Mouse (Mus musculus): ENCODE measurements at regions not wholly inside any gene's neighbourhood (a gene's known extent, or its start where the extent isn't known, plus 50 kb on each side); places are given as distances from the start of the nearest gene placed in this dataset.

- ATAC-seq (ENCODE audit: low read depth): no peak
- Histone ChIP-seq H3K27me3 (ENCODE audit: control insufficient read depth, insufficient read depth, low read length) (no peaks in the 10 kb centered on the region), H3K27ac (ENCODE audit: low read depth, low read length) (no peak overlapping the region), H3K36me3 (ENCODE audit: control insufficient read depth, insufficient read depth, low read length) (no peaks in the 10 kb centered on the region), H3K9me3 (ENCODE audit: control insufficient read depth, low read length) (no peaks in the 10 kb centered on the region), H3K4me2 (ENCODE audit: low read depth, low read length) (no peak overlapping the region), H3K4me3 (ENCODE audit: low read depth, low read length) (no peak overlapping the region), H3K4me1 (ENCODE audit: control insufficient read depth, insufficient read depth, low read length) (no peaks in the 10 kb centered on the region), H3K9ac (replicated peaks; ENCODE audit: low read depth, low read length) (no peak overlapping the region)
- WGBS: 70% methylated on average over 2 of the region's 2 CpGs
Measured at GRCm38 (mm10) chr1:77244642-77245041, 270.2 kb downstream of the Epha4 start.

- no peaks in the 10 kb centered on the region for H3K27me3 ChIP-seq (ENCODE audit: control insufficient read depth, insufficient read depth, low read length)
- no peak overlapping the region for H3K4me2 ChIP-seq (ENCODE audit: low read depth, low read length)
- no peak overlapping the region for H3K27ac ChIP-seq (ENCODE audit: low read depth, low read length)
- no peaks in the 10 kb centered on the region for H3K4me1 ChIP-seq (ENCODE audit: control insufficient read depth, insufficient read depth, low read length)
- ATAC-seq (ENCODE audit: low read depth): no peak
- WGBS: 71% methylated on average over 3 of the region's 3 CpGs
- H3K9me3 ChIP-seq (ENCODE audit: control insufficient read depth, low read length): no peaks in the 10 kb centered on the region
- no peak overlapping the region for H3K4me3 ChIP-seq (ENCODE audit: low read depth, low read length)
- H3K36me3 ChIP-seq (ENCODE audit: control insufficient read depth, insufficient read depth, low read length): no peaks in the 10 kb centered on the region
- H3K9ac ChIP-seq (replicated peaks; ENCODE audit: low read depth, low read length): no peak overlapping the region
Measured at GRCm38 (mm10) chr1:77246047-77246446, 268.8 kb downstream of the Epha4 start.

GRCm38 (mm10) chr1:77254276-77254675 is 260.6 kb downstream of the Epha4 start:
- WGBS: 90% methylated on average over 6 of the region's 6 CpGs
- no peaks in the 10 kb centered on the region for H3K36me3 ChIP-seq (ENCODE audit: control insufficient read depth, insufficient read depth, low read length)
- H3K27me3 ChIP-seq (ENCODE audit: control insufficient read depth, insufficient read depth, low read length): no peaks in the 10 kb centered on the region
- no peak for ATAC-seq (ENCODE audit: low read depth)
- H3K9ac ChIP-seq (replicated peaks; ENCODE audit: low read depth, low read length): no peak overlapping the region
- H3K9me3 ChIP-seq (ENCODE audit: control insufficient read depth, low read length): no peaks in the 10 kb centered on the region
- H3K27ac ChIP-seq (ENCODE audit: low read depth, low read length): no peak overlapping the region
- no peak overlapping the region for H3K4me3 ChIP-seq (ENCODE audit: low read depth, low read length)
- no peak overlapping the region for H3K4me2 ChIP-seq (ENCODE audit: low read depth, low read length)
- H3K4me1 ChIP-seq (ENCODE audit: control insufficient read depth, insufficient read depth, low read length): no peaks in the 10 kb centered on the region

GRCm38 (mm10) chr1:77256115-77256842 is 258.6 kb downstream of the Epha4 start:
- no peaks in the 10 kb centered on the region for H3K4me1 ChIP-seq (ENCODE audit: control insufficient read depth, insufficient read depth, low read length)
- H3K9ac ChIP-seq (replicated peaks; ENCODE audit: low read depth, low read length): no peak overlapping the region
- WGBS: 57% methylated on average over 14 of the region's 14 CpGs
- ATAC-seq (ENCODE audit: low read depth): no peak
- no peak overlapping the region for H3K27ac ChIP-seq (ENCODE audit: low read depth, low read length)
- H3K4me2 ChIP-seq (ENCODE audit: low read depth, low read length): no peak overlapping the region
- H3K9me3 ChIP-seq (ENCODE audit: control insufficient read depth, low read length): no peaks in the 10 kb centered on the region
- H3K27me3 ChIP-seq (ENCODE audit: control insufficient read depth, insufficient read depth, low read length): no peaks in the 10 kb centered on the region
- no peaks in the 10 kb centered on the region for H3K36me3 ChIP-seq (ENCODE audit: control insufficient read depth, insufficient read depth, low read length)
- H3K4me3 ChIP-seq (ENCODE audit: low read depth, low read length): no peak overlapping the region

- WGBS: 60% methylated on average over 7 of the region's 7 CpGs
- H3K36me3 ChIP-seq (ENCODE audit: control insufficient read depth, insufficient read depth, low read length): no peaks in the 10 kb centered on the region
- H3K4me3 ChIP-seq (ENCODE audit: low read depth, low read length): no peak overlapping the region
- H3K9ac ChIP-seq (replicated peaks; ENCODE audit: low read depth, low read length): no peak overlapping the region
- ATAC-seq (ENCODE audit: low read depth): no peak
- H3K4me1 ChIP-seq (ENCODE audit: control insufficient read depth, insufficient read depth, low read length): no peaks in the 10 kb centered on the region
- H3K27me3 ChIP-seq (ENCODE audit: control insufficient read depth, insufficient read depth, low read length): no peaks in the 10 kb centered on the region
- H3K4me2 ChIP-seq (ENCODE audit: low read depth, low read length): no peak overlapping the region
- H3K27ac ChIP-seq (ENCODE audit: low read depth, low read length): no peak overlapping the region
- no peaks in the 10 kb centered on the region for H3K9me3 ChIP-seq (ENCODE audit: control insufficient read depth, low read length)
Measured at GRCm38 (mm10) chr1:77258730-77259310, 256.1 kb downstream of the Epha4 start.

- Histone ChIP-seq H3K4me1 (ENCODE audit: control insufficient read depth, insufficient read depth, low read length) (no peaks in the 10 kb centered on the region), H3K9me3 (ENCODE audit: control insufficient read depth, low read length) (no peaks in the 10 kb centered on the region), H3K27me3 (ENCODE audit: control insufficient read depth, insufficient read depth, low read length) (no peaks in the 10 kb centered on the region), H3K9ac (replicated peaks; ENCODE audit: low read depth, low read length) (no peak overlapping the region), H3K27ac (ENCODE audit: low read depth, low read length) (no peak overlapping the region), H3K4me2 (ENCODE audit: low read depth, low read length) (no peak overlapping the region), H3K4me3 (ENCODE audit: low read depth, low read length) (no peak overlapping the region), H3K36me3 (ENCODE audit: control insufficient read depth, insufficient read depth, low read length) (no peaks in the 10 kb centered on the region)
- ATAC-seq (ENCODE audit: low read depth): no peak
- 60% methylated on average over 11 of the region's 11 CpGs for WGBS
Measured at GRCm38 (mm10) chr1:77259789-77260188, 255.1 kb downstream of the Epha4 start.

GRCm38 (mm10) chr1:77261678-77262077 is 253.2 kb downstream of the Epha4 start:
- ATAC-seq (ENCODE audit: low read depth): no peak
- Histone ChIP-seq H3K9me3 (ENCODE audit: control insufficient read depth, low read length) (no peaks in the 10 kb centered on the region), H3K4me2 (ENCODE audit: low read depth, low read length) (no peak overlapping the region), H3K27me3 (ENCODE audit: control insufficient read depth, insufficient read depth, low read length) (no peaks in the 10 kb centered on the region), H3K36me3 (ENCODE audit: control insufficient read depth, insufficient read depth, low read length) (no peaks in the 10 kb centered on the region), H3K9ac (replicated peaks; ENCODE audit: low read depth, low read length) (no peak overlapping the region), H3K4me1 (ENCODE audit: control insufficient read depth, insufficient read depth, low read length) (0 out of 2 replicates have a peak, but pooled peaks cover 2% of the 10 kb centered on the region), H3K27ac (ENCODE audit: low read depth, low read length) (no peak overlapping the region), H3K4me3 (ENCODE audit: low read depth, low read length) (no peak overlapping the region)
- WGBS: 93% methylated on average over 4 of the region's 4 CpGs

GRCm38 (mm10) chr1:77265677-77266076 is 249.2 kb downstream of the Epha4 start:
- 46% methylated on average over 8 of the region's 8 CpGs for WGBS
- Histone ChIP-seq H3K27me3 (ENCODE audit: control insufficient read depth, insufficient read depth, low read length) (no peaks in the 10 kb centered on the region), H3K4me3 (ENCODE audit: low read depth, low read length) (no peak overlapping the region), H3K36me3 (ENCODE audit: control insufficient read depth, insufficient read depth, low read length) (no peaks in the 10 kb centered on the region), H3K9ac (replicated peaks; ENCODE audit: low read depth, low read length) (no peak overlapping the region), H3K4me1 (ENCODE audit: control insufficient read depth, insufficient read depth, low read length) (0 out of 2 replicates have a peak, but pooled peaks cover 2% of the 10 kb centered on the region), H3K27ac (ENCODE audit: low read depth, low read length) (no peak overlapping the region), H3K9me3 (ENCODE audit: control insufficient read depth, low read length) (no peaks in the 10 kb centered on the region), H3K4me2 (ENCODE audit: low read depth, low read length) (no peak overlapping the region)
- ATAC-seq (ENCODE audit: low read depth): no peak

- no peaks in the 10 kb centered on the region for H3K36me3 ChIP-seq (ENCODE audit: control insufficient read depth, insufficient read depth, low read length)
- no peak overlapping the region for H3K27ac ChIP-seq (ENCODE audit: low read depth, low read length)
- H3K4me2 ChIP-seq (ENCODE audit: low read depth, low read length): no peak overlapping the region
- no peak overlapping the region for H3K4me3 ChIP-seq (ENCODE audit: low read depth, low read length)
- no peak overlapping the region for H3K9ac ChIP-seq (replicated peaks; ENCODE audit: low read depth, low read length)
- no peak for ATAC-seq (ENCODE audit: low read depth)
- no peaks in the 10 kb centered on the region for H3K27me3 ChIP-seq (ENCODE audit: control insufficient read depth, insufficient read depth, low read length)
- 78% methylated on average over 4 of the region's 4 CpGs for WGBS
- H3K4me1 ChIP-seq (ENCODE audit: control insufficient read depth, insufficient read depth, low read length): 0 out of 2 replicates have a peak, but pooled peaks cover 2% of the 10 kb centered on the region
- H3K9me3 ChIP-seq (ENCODE audit: control insufficient read depth, low read length): no peaks in the 10 kb centered on the region
Measured at GRCm38 (mm10) chr1:77267311-77268003, 247.4 kb downstream of the Epha4 start.
